Mouse (Mus musculus): Measurements from ENCODE around the gene Nxt2.

GRCm38 (mm10) chrX:142176981-142177380 lies 49.6 kb upstream of the Nxt2 start:
- TF ChIP-seq POLR2A (IDR thresholded peaks at IDR 0.05; ENCODE audit: low read depth, low read length): no peak
- no peak for TF ChIP-seq CTCF (IDR thresholded peaks at IDR 0.05; ENCODE audit: extremely low read depth, insufficient read depth, insufficient read length, insufficient replicate concordance)
